Mouse (Mus musculus) embryonic fibroblast, embryonic 13.5 days (primary cell): ENCODE data around the gene Dnaic2.

Source experiments
- CTCF ChIP-seq: IDR thresholded peaks from 2 replicates; pipeline ENCODE4 v1.5.1; 2011; ENCODE audit warnings: mild to moderate bottlenecking, control low read depth, low read length, moderate library complexity, borderline replicate concordance; ENCODE audit not compliant: insufficient read depth
- POLR2A ChIP-seq: IDR thresholded peaks from 2 replicates; pipeline ENCODE4 v1.6.1; 2011; ENCODE audit warnings: low read depth, mild to moderate bottlenecking, control low read depth, low read length, moderate library complexity

DNA sequence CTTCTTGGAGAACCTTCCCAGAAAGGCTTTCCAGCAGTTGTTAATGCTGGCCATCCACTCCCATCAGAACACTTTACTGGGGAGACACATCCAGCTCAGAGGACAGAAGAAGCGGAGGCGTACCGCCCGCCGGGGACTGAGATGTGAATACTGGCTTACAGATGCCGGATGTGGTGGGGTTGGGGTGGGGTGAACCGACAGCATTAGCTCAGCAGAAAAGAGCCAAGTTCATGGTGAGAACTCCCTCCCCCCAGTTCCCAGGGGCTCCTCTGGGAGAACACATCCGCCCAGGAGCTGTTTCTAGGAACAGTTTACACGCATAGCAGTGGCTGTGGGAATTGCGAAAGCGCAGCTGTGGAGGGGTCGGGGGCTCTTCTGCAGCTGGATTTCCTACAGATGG is 27.7 kb upstream of the Dnaic2 start:
- TF ChIP-seq CTCF (no peak), POLR2A (no peak)
